Mouse (Mus musculus) frontal cortex, postnatal 10 days (tissue): ENCODE data around the gene Olfr424.

Experiments
- DNase-seq, 2 experiments: peaks; one replicate each; pipeline ENCODE4 v3.0.0; 2022; ENCODE audit warnings: low spot score in 2 of 2, mixed read lengths in 1 of 2

Olfr424 gene

GRCm38 (mm10) chr1:174131217-174131616, at the start of gene Olfr424:
TSS of gene Olfr424 (plus strand) at chr1:174131517.
- no peak for DNase-seq

GRCm38 (mm10) chr1:174084031-174084430, 47.3 kb upstream of the Olfr424 start, which contains the start of gene Olfr429:
TSS of gene Olfr429 (plus strand) at chr1:174084331.
- no peak for DNase-seq

- DNase-seq, result no peak
These were observed 34.7 kb upstream of the Olfr424 start, which contains the start of gene Olfr427 for GRCm38 (mm10) chr1:174096591-174096990. TSS of gene Olfr427 (plus strand) at chr1:174096891.

GRCm38 (mm10) chr1:174103735-174104134, 27.6 kb upstream of the Olfr424 start:
- DNase-seq, result no peak

- DNase-seq, result no peak
These were observed 10.3 kb upstream of the Olfr424 start, which contains the start of gene Olfr231 for GRCm38 (mm10) chr1:174121062-174121461. TSS of gene Olfr231 (minus strand) at chr1:174121162.

- DNase-seq, result no peak
These were observed 682 bp downstream of the Olfr424 start for GRCm38 (mm10) chr1:174131999-174132398.

- DNase-seq, result no peak
These were observed 10.1 kb downstream of the Olfr424 start for GRCm38 (mm10) chr1:174141384-174141783.

GRCm38 (mm10) chr1:174146696-174147095, 15.4 kb downstream of the Olfr424 start:
- DNase-seq, result no peak

- no peak for DNase-seq
These were observed 18.0 kb downstream of the Olfr424 start for GRCm38 (mm10) chr1:174149289-174149688.

GRCm38 (mm10) chr1:174155333-174155732, 24.0 kb downstream of the Olfr424 start, which contains the start of gene Olfr420:
TSS of gene Olfr420 (plus strand) at chr1:174155633.
- DNase-seq, result no peak

- no peak for DNase-seq
These were observed 26.3 kb downstream of the Olfr424 start for GRCm38 (mm10) chr1:174157622-174158021.

- DNase-seq, result no peak
These were observed 27.2 kb downstream of the Olfr424 start for GRCm38 (mm10) chr1:174158512-174158911.

- no peak for DNase-seq
These were observed 27.8 kb downstream of the Olfr424 start for GRCm38 (mm10) chr1:174159095-174159494.

- no peak for DNase-seq
These were observed 37.7 kb downstream of the Olfr424 start for GRCm38 (mm10) chr1:174169024-174169423.

- no peak for DNase-seq
These were observed 39.6 kb downstream of the Olfr424 start for GRCm38 (mm10) chr1:174170706-174171501.

GRCm38 (mm10) chr1:174171537-174171936, 40.2 kb downstream of the Olfr424 start:
- no peak for DNase-seq

- no peak for DNase-seq
These were observed 41.3 kb downstream of the Olfr424 start, which contains the start of gene Spta1 for GRCm38 (mm10) chr1:174172605-174173004. TSS of gene Spta1 (plus strand) at chr1:174172776.
